19 mouse cellular contexts compared by ENCODE assay signal in genomic region chr9:112140658-112141057, GRCm38 (mm10).
DNase-seq lines count a peak whose midpoint lies in the region; ATAC-seq lines count a peak whose summit lies in the region.
"Had no signal": no experiment of that assay in that cellular context is flagged by ENCODE, and none has a peak within 500 bp of the region (broad histone marks: within the 10 kb centered on the region; RNA-seq: fewer than 3 reads in every experiment).

No protein-coding gene starts in this region.

- H3K36me3 ChIP-seq in megakaryocyte, embryonic 14.5 days (replicated peaks; ENCODE audit: low read length): peaks cover 47% of the 10 kb centered on the region
- H3K36me3 ChIP-seq in liver, embryonic 11.5 days (ENCODE audit: control insufficient read depth, insufficient read depth, low read length): no peaks in the 10 kb centered on the region
- H3K36me3 ChIP-seq: embryonic facial prominence, embryonic 12.5 days; heart, embryonic 10.5 days; hindbrain, embryonic 10.5 days had no signal

- H3K9me3 ChIP-seq in megakaryocyte, embryonic 14.5 days: no peaks in the 10 kb centered on the region
- no peaks in the 10 kb centered on the region for H3K9me3 ChIP-seq in liver, embryonic 11.5 days (ENCODE audit: control insufficient read depth, low read length)
- H3K9me3 ChIP-seq: embryonic facial prominence, embryonic 12.5 days; heart, embryonic 10.5 days; hindbrain, embryonic 10.5 days had no signal

- H3K27ac ChIP-seq in liver, embryonic 11.5 days (ENCODE audit: low read depth, low read length): no peak overlapping the region
- H3K27ac ChIP-seq: embryonic facial prominence, embryonic 12.5 days; gastrocnemius, adult 2 months; heart, embryonic 10.5 days; hindbrain, embryonic 10.5 days; hindbrain, embryonic 14.5 days had no signal

- no peak overlapping the region for H3K9ac ChIP-seq in liver, embryonic 11.5 days (ENCODE audit: low read depth, low read length)
- H3K9ac ChIP-seq: embryonic facial prominence, embryonic 12.5 days; hindbrain, embryonic 14.5 days had no signal

- H3K27me3 ChIP-seq in megakaryocyte, embryonic 14.5 days (replicated peaks): no peaks in the 10 kb centered on the region
- H3K27me3 ChIP-seq in liver, embryonic 11.5 days (replicated peaks; ENCODE audit: control insufficient read depth, insufficient read depth, low read length): no peaks in the 10 kb centered on the region
- H3K27me3 ChIP-seq: embryonic facial prominence, embryonic 12.5 days had no signal

- peak overlapping the region; percentile 85 for H3K4me3 ChIP-seq in megakaryocyte, embryonic 14.5 days (replicated peaks)
- no peak overlapping the region for H3K4me3 ChIP-seq in liver, embryonic 11.5 days (ENCODE audit: low read depth, low read length)
- H3K4me3 ChIP-seq: embryonic facial prominence, embryonic 12.5 days; gastrocnemius, adult 2 months; heart, embryonic 10.5 days; hindbrain, embryonic 10.5 days had no signal

- no peak overlapping the region for H3K4me2 ChIP-seq in liver, embryonic 11.5 days
- H3K4me2 ChIP-seq: embryonic facial prominence, embryonic 12.5 days; hindbrain, embryonic 14.5 days had no signal

- no peak for DNase-seq in liver, embryonic 11.5 days (ENCODE audit: low spot score)
- no peak for DNase-seq in right cerebral cortex, postnatal 14 days
- DNase-seq in cerebellum, postnatal 14 days: no peak
- DNase-seq: adrenal gland, adult 2 months; adrenal gland, postnatal 25 days; cerebellum, adult 2 months; cerebellum, postnatal 10 days; gastrocnemius, adult 2 months; gastrocnemius, postnatal 25 days; heart, adult 18-20 months; heart, postnatal 10 days had no signal

- ATAC-seq in megakaryocyte, adult 5-6 weeks (ENCODE audit: poor library complexity, severe bottlenecking): no peak
- ATAC-seq in liver, embryonic 11.5 days (replicated peaks; ENCODE audit: low FRiP score): peak; percentile 71
- ATAC-seq in megakaryocyte progenitor cell, adult 5-6 weeks (replicated peaks; ENCODE audit: poor library complexity): peak; percentile 90
- ATAC-seq: forebrain, embryonic 16.5 days had no signal

- H3K4me1 ChIP-seq in megakaryocyte, embryonic 14.5 days: peaks cover 74% of the 10 kb centered on the region
- H3K4me1 ChIP-seq in liver, embryonic 11.5 days (replicated peaks; ENCODE audit: control insufficient read depth, insufficient read depth, low read length): no peaks in the 10 kb centered on the region
- H3K4me1 ChIP-seq: embryonic facial prominence, embryonic 12.5 days; heart, embryonic 10.5 days; hindbrain, embryonic 10.5 days had no signal

- WGBS in liver, embryonic 11.5 days: 48% methylated on average over 8 of the region's 8 CpGs
